ENCODE assay signal across 7 mouse cellular contexts in the genomic region with DNA sequence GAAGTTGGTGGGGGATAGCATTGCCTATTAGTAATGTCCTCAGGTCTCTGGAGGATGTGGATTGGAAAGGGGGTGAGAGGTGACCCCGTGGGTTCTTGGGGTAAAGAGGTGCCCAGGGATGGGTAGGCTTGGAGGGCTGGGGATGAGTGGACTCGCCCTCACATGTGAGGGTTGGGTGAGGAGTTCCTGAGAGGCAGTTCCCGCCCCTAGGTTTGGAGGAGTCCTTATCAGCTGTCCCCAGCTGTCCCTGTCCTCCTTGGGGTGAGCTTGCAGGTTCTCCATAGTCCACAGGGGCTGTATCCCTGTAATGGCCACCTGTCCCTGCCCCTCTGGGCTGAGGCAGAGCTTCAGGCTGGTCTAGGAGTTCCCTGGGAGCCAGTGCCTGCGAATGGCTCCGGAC. TPM values are rescaled to one million over a fixed set of nuclear protein-coding genes. Genes with fewer than 3 reads are reported as not detected.
DNase-seq lines count a peak whose midpoint lies in the region; ATAC-seq lines count a peak whose summit lies in the region.

No protein-coding gene starts in this region.

- H3K27me3 ChIP-seq in forebrain, embryonic 12.5 days = no peaks in the 10 kb centered on the region
- H3K27me3 ChIP-seq in liver, embryonic 15.5 days = no peaks in the 10 kb centered on the region

- H3K4me2 ChIP-seq in forebrain, embryonic 12.5 days = peak overlapping the region; percentile 81
- H3K4me2 ChIP-seq in liver, embryonic 15.5 days = peak overlapping the region; percentile 87

- 90% methylated on average over 5 of the region's 5 CpGs for WGBS in forebrain, embryonic 12.5 days
- WGBS in liver, embryonic 15.5 days (ENCODE audit: insufficient replicate concordance) = 22% methylated on average over 5 of the region's 5 CpGs

- peak overlapping the region; percentile 77 for H3K4me3 ChIP-seq in forebrain, embryonic 12.5 days (replicated peaks)
- H3K4me3 ChIP-seq in liver, embryonic 15.5 days (replicated peaks) = peak overlapping the region; percentile 94

- H3K4me1 ChIP-seq in forebrain, embryonic 12.5 days = peaks cover 36% of the 10 kb centered on the region
- peaks cover 73% of the 10 kb centered on the region for H3K4me1 ChIP-seq in liver, embryonic 15.5 days (replicated peaks)

- peak; percentile 70 for DNase-seq in spleen, adult 12 weeks (ENCODE audit: low spot score)
- DNase-seq in spleen, adult 18-20 months = no peak
- no peak for DNase-seq in layer of hippocampus, adult 18-20 months (ENCODE audit: low spot score in 2 of 2)
- DNase-seq in urinary bladder, postnatal 25 days (ENCODE audit: low spot score) = no peak
- DNase-seq in retina, embryonic 14.5 days (ENCODE audit: low spot score) = no peak

- H3K27ac ChIP-seq in forebrain, embryonic 12.5 days = 0 out of 2 replicates have a peak overlapping the region, but pooled peaks have one; percentile 19
- H3K27ac ChIP-seq in liver, embryonic 15.5 days (replicated peaks) = peak overlapping the region; percentile 96

- no peak for ATAC-seq in forebrain, embryonic 12.5 days (ENCODE audit: low FRiP score)
- ATAC-seq in liver, embryonic 15.5 days (ENCODE audit: insufficient read depth) = peak; percentile 83

- peak overlapping the region; percentile 86 for H3K9ac ChIP-seq in forebrain, embryonic 12.5 days
- peak overlapping the region; percentile 97 for H3K9ac ChIP-seq in liver, embryonic 15.5 days

- no peaks in the 10 kb centered on the region for H3K9me3 ChIP-seq in forebrain, embryonic 12.5 days
- no peaks in the 10 kb centered on the region for H3K9me3 ChIP-seq in liver, embryonic 15.5 days (replicated peaks)

- peaks cover 37% of the 10 kb centered on the region for H3K36me3 ChIP-seq in forebrain, embryonic 12.5 days (replicated peaks)
- peaks cover 49% of the 10 kb centered on the region for H3K36me3 ChIP-seq in liver, embryonic 15.5 days (replicated peaks)

RNA-seq across cellular contexts. Expression of gene Bsg, which starts 1.7 kb away (rescaled TPM):
- polyA plus RNA-seq in forebrain, embryonic 12.5 days (2016; fragmentation: Nextera tagmentation; extraction: Ambion mirVana) = 474 and 500 TPM in 2 replicates
- polyA plus RNA-seq in liver, embryonic 15.5 days (2015; fragmentation: Nextera tagmentation; extraction: Ambion mirVana) = 980 and 1,043 TPM in 2 replicates
- total RNA-seq in layer of hippocampus, adult 18-20 months (2021) = 100 to 1,000 TPM; 554 to 566 TPM

RNA-seq across cellular contexts. Expression of gene Hcn2, which starts 10.5 kb away (rescaled TPM):
- 0.11 and 0.18 TPM in 2 replicates for polyA plus RNA-seq in forebrain, embryonic 12.5 days (2016; fragmentation: Nextera tagmentation; extraction: Ambion mirVana)
- polyA plus RNA-seq in liver, embryonic 15.5 days (2015; fragmentation: Nextera tagmentation; extraction: Ambion mirVana) = 0.02 TPM in 1 of 2 replicates, not detected in the other
- 100 to 1,000 TPM; 134 TPM for total RNA-seq in layer of hippocampus, adult 18-20 months (2021)

RNA-seq across cellular contexts. Expression of gene Gzmm, which starts 17.1 kb away (rescaled TPM):
- polyA plus RNA-seq in forebrain, embryonic 12.5 days (2016; fragmentation: Nextera tagmentation; extraction: Ambion mirVana) = 1.1 and 1.6 TPM in 2 replicates
- polyA plus RNA-seq in liver, embryonic 15.5 days (2015; fragmentation: Nextera tagmentation; extraction: Ambion mirVana) = 0.15 and 0.37 TPM in 2 replicates
- total RNA-seq in layer of hippocampus, adult 18-20 months (2021) = 1 to 10 TPM; 3.3 to 3.6 TPM

RNA-seq across cellular contexts. Expression of gene Cdc34, which starts 24.0 kb away (rescaled TPM):
- 129 and 141 TPM in 2 replicates for polyA plus RNA-seq in forebrain, embryonic 12.5 days (2016; fragmentation: Nextera tagmentation; extraction: Ambion mirVana)
- 105 and 107 TPM in 2 replicates for polyA plus RNA-seq in liver, embryonic 15.5 days (2015; fragmentation: Nextera tagmentation; extraction: Ambion mirVana)
- total RNA-seq in layer of hippocampus, adult 18-20 months (2021) = 10 to 100 TPM; 65.4 to 74.2 TPM

RNA-seq across cellular contexts. Expression of gene Tpgs1, which starts 36.8 kb away (rescaled TPM):
- 61.0 and 62.5 TPM in 2 replicates for polyA plus RNA-seq in forebrain, embryonic 12.5 days (2016; fragmentation: Nextera tagmentation; extraction: Ambion mirVana)
- polyA plus RNA-seq in liver, embryonic 15.5 days (2015; fragmentation: Nextera tagmentation; extraction: Ambion mirVana) = 21.4 and 23.1 TPM in 2 replicates
- 10 to 100 TPM; 64.4 to 68.5 TPM for total RNA-seq in layer of hippocampus, adult 18-20 months (2021)
